Mouse (Mus musculus) left cerebral cortex, postnatal 10 days (tissue): ENCODE data around the gene Lrp5. TPM values are rescaled to one million over a fixed set of nuclear protein-coding genes. Genes with fewer than 3 reads are reported as not detected.

Experiments used
- DNase-seq, 2 experiments: peaks; one replicate each; pipeline ENCODE4 v3.0.0; 2021 to 2022; ENCODE audit warnings: low spot score in 2 of 2, mixed read lengths in 1 of 2; ENCODE audit errors: extremely low spot score in 1 of 2
- intact Hi-C: fragments of 180-260 bp; cut with DNase I; formaldehyde crosslinking; loops from one replicate; pipeline ENCODE4 v1.15.1; 2025
- total RNA-seq, 2 experiments: library from RNA; stranded (reverse); gene quantifications; 2 replicates each; pipeline ENCODE4 v1.2.3; 2021

Gene Lrp5
- total RNA-seq, 2 experiments from 2014 or later, result 10.1 TPM

GRCm38 (mm10) chr19:3542591-3542990 is 143.8 kb downstream of the Lrp5 start:
- intact Hi-C loops, result no loop called here

GRCm38 (mm10) chr19:3540997-3541396 is 145.4 kb downstream of the Lrp5 start:
- no peak for DNase-seq
- intact Hi-C loops, result no loop called here

More at GRCm38 (mm10) chr19:3542591-3542990, 143.8 kb downstream of the Lrp5 start:
- no peak for DNase-seq

GRCm38 (mm10) chr19:3540254-3540653 is 146.1 kb downstream of the Lrp5 start:
- intact Hi-C loops, result no loop called here
- DNase-seq, result no peak

GRCm38 (mm10) chr19:3539456-3539855 is 146.9 kb downstream of the Lrp5 start:
- intact Hi-C loops, result no loop called here
- no peak for DNase-seq

GRCm38 (mm10) chr19:3537658-3538057 is 148.7 kb downstream of the Lrp5 start:
- no peak for DNase-seq
- intact Hi-C loops, result no loop called here

- intact Hi-C loops, result no loop called here
- DNase-seq, result no peak
These were observed 151.4 kb downstream of the Lrp5 start for GRCm38 (mm10) chr19:3534945-3535344.

Other genes starting within 250 kb of the Lrp5 start
- gene Ppp6r3, start 110.8 kb downstream of the Lrp5 start, total RNA-seq, result 10 to 100 TPM; 79.8 to 83.9 TPM
- 10 to 100 TPM; 47.5 TPM for gene 1810055G02Rik, start 21.7 kb upstream of the Lrp5 start, total RNA-seq
- gene Kmt5b, start 80.9 kb upstream of the Lrp5 start, total RNA-seq, result 10 to 100 TPM; 56.2 to 62.9 TPM
- gene Chka, start 165.2 kb upstream of the Lrp5 start, total RNA-seq, result 10 to 100 TPM; 77.3 to 93.0 TPM
- 10 to 100 TPM; 14.2 to 22.4 TPM for gene Tcirg1, start 220.6 kb upstream of the Lrp5 start, total RNA-seq
- gene Ndufs8, start 226.2 kb upstream of the Lrp5 start, total RNA-seq, result 100 to 1,000 TPM; 123 to 130 TPM
- gene Aldh3b1, start 243.2 kb upstream of the Lrp5 start, total RNA-seq, result 1 to 10 TPM; 1.5 to 1.7 TPM
- 10 to 100 TPM; 15.0 to 16.3 TPM for gene Unc93b1, start 248.6 kb upstream of the Lrp5 start, total RNA-seq